Mouse (Mus musculus): ENCODE data around the gene Mospd1. TPM values are rescaled to one million over a fixed set of nuclear protein-coding genes. Genes with fewer than 3 reads are reported as not detected.

Gene Mospd1
- polyA plus RNA-seq, 1 experiment from 2014 or later, result 50.1 TPM

Other genes starting within 250 kb of the Mospd1 start
- gene Plac1, start 130.4 kb downstream of the Mospd1 start, polyA plus RNA-seq (2016; fragmentation: Nextera tagmentation; extraction: Ambion mirVana), result 10.0 and 13.5 TPM in 2 replicates
- gene Fam122b, start 100.7 kb downstream of the Mospd1 start, polyA plus RNA-seq (2016; fragmentation: Nextera tagmentation; extraction: Ambion mirVana), result 8.0 and 9.3 TPM in 2 replicates
- not detected in 2 replicates for gene Fam122c, start 97.1 kb downstream of the Mospd1 start, polyA plus RNA-seq (2016; fragmentation: Nextera tagmentation; extraction: Ambion mirVana)
- not detected in 2 replicates for gene Etd, start 64.4 kb upstream of the Mospd1 start, polyA plus RNA-seq (2016; fragmentation: Nextera tagmentation; extraction: Ambion mirVana)
- 31.6 and 35.2 TPM in 2 replicates for gene Rtl8c, start 237.5 kb upstream of the Mospd1 start, polyA plus RNA-seq (2016; fragmentation: Nextera tagmentation; extraction: Ambion mirVana)
- gene Gm14597, start 238.5 kb upstream of the Mospd1 start, polyA plus RNA-seq (2016; fragmentation: Nextera tagmentation; extraction: Ambion mirVana), result not detected in 2 replicates